Mouse (Mus musculus): ENCODE data around the gene Pstk.
"Not testable (repeated sequence)": the region's sequence is repeated elsewhere in the genome, so short reads cannot be mapped to it uniquely, and the experiment has no call there.

The Pstk gene

GRCm38 (mm10) chr7:131416742-131417141 is 45.8 kb downstream of the Pstk start:
- not testable (repeated sequence) for DNase-seq

GRCm38 (mm10) chr7:131417605-131418004 is 46.7 kb downstream of the Pstk start:
- no peak for DNase-seq

DNA sequence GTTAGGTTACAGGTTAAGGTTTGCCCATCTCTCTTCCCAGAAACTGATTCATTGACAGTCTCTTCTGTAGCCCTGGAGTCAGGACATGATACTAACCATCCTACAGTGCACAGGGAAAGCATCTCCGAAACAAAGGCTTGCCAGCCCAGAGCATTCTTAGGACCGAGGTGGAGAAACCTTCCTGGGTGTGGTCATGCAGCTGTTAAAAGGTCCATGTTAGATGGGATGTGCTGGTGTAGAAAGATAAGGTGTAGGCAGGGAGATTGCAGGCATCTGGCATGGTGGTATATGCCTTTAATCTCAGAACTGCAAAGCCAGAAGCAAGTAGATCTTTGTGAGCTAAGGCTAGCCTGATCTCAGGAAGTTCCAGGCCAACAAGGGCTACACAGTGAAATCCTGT is 54.0 kb downstream of the Pstk start:
- no peak for DNase-seq

- no peak for DNase-seq
These were observed 56.4 kb downstream of the Pstk start for GRCm38 (mm10) chr7:131427331-131427730.

- peak in 1 of 2 experiments; percentile 29 for DNase-seq
These were observed 61.3 kb downstream of the Pstk start for GRCm38 (mm10) chr7:131432244-131432643.

GRCm38 (mm10) chr7:131434276-131434675 is 63.3 kb downstream of the Pstk start:
- DNase-seq = no peak

- DNase-seq = no peak
These were observed 66.1 kb downstream of the Pstk start for GRCm38 (mm10) chr7:131437051-131437450.
